Mouse (Mus musculus) forebrain, embryonic 15.5 days (tissue): Measurements from ENCODE around the gene Prima1. TPM values are rescaled to one million over a fixed set of nuclear protein-coding genes. Genes with fewer than 3 reads are reported as not detected.

Experiments
- ATAC-seq: fragments of 200-750 bp; cut with Nextera tagmentation; replicated peaks from 2 replicates; pipeline ENCODE4 v1.8.0; 2017; ENCODE audit warnings: mild to moderate bottlenecking, moderate TSS enrichment, moderate library complexity
- H3K27ac ChIP-seq: fragments of 300-500 bp; sonication (generic); replicated peaks from 2 replicates; pipeline ENCODE4 v1.5.1; 2015; ENCODE audit warnings: mild to moderate bottlenecking, inconsistent platforms
- H3K27me3 ChIP-seq: fragments of 300-500 bp; sonication (generic); 2 replicates; pipeline ENCODE4 v1.6.1; 2015; ENCODE audit warnings: inconsistent platforms
- H3K36me3 ChIP-seq: fragments of 300-500 bp; sonication (generic); 2 replicates; pipeline ENCODE4 v1.6.1; 2015; ENCODE audit warnings: mild to moderate bottlenecking, inconsistent platforms
- H3K4me1 ChIP-seq: fragments of 300-500 bp; sonication (generic); 2 replicates; pipeline ENCODE4 v1.6.1; 2015; ENCODE audit warnings: inconsistent platforms
- H3K4me2 ChIP-seq: fragments of 300-500 bp; sonication (generic); replicated peaks from 2 replicates; pipeline ENCODE4 v1.6.1; 2015; ENCODE audit warnings: mild to moderate bottlenecking, inconsistent platforms
- H3K4me3 ChIP-seq: fragments of 300-500 bp; sonication (generic); 2 replicates; pipeline ENCODE4 v1.5.1; 2015; ENCODE audit warnings: mild to moderate bottlenecking, inconsistent platforms
- H3K9ac ChIP-seq: fragments of 300-500 bp; sonication (generic); replicated peaks from 2 replicates; pipeline ENCODE4 v1.6.1; 2015; ENCODE audit warnings: mild to moderate bottlenecking, inconsistent platforms
- H3K9me3 ChIP-seq: fragments of 300-500 bp; sonication (generic); 2 replicates; pipeline ENCODE4 v1.6.1; 2016; ENCODE audit warnings: inconsistent platforms
- WGBS: fragments of 180-500 bp; shearing (Covaris S2); methylation state at CpG from one replicate; pipeline ENCODE4 v1.1.7; 2015; ENCODE audit warnings: mixed read lengths; 5-methylcytosine and 5-hydroxymethylcytosine counted together
- polyA plus RNA-seq: library from polyadenylated mRNA; unstranded; fragments of >200 nt; fragmentation: Nextera tagmentation; extraction: Ambion mirVana; gene quantifications from 2 replicates; pipeline ENCODE4 v1.2.1, GENCODE M21; 2015

Prima1 gene
- polyA plus RNA-seq, 1 experiment from 2014 or later, result 0.25 TPM

DNA sequence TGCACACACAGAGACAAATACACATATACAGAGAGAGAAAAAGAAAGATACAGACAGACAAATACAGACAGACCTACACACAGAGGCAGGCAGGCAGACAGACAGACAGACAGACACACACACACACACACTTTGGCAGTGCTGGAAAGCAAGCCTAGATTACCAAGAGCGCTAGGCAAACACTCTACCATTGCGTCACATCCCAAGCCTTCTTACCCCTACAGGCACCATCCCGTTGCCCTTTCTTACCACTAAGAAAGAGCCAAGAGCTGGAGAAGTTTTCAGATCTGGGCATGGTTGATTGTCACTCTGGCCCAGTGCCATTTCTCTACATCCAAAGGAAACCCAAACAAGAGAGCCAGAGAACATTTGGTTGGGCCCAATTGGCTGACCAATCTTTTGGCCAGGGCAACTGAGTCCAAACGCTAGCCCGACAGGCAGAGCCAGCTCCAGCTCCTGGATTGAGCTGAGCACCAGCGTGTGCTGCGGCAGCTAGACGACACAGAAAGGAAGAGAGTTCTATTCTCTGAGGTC is 11.0 kb upstream of the Prima1 start:
- WGBS, result 81% methylated on average over 8 of the region's 8 CpGs
- ATAC-seq, result no peak

DNA sequence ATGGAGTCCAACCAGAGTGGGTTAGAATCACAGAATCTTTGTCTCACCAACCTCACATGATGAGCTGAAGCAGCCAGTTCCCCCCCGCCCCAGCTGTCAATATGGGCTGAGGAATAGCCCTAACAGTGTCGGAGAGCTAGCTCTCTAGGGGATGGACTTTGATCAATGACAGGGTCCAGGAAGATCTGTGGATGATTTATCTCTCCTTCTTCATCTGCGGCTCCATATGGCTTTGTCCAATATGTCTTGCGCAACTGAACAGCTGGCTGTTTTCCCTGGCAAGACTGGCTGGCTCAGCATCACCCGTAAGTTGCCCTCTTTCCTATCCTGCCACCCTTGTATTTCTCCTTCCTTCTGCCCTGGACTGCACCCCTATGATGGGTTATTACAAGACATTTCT is 9.2 kb upstream of the Prima1 start:
- Histone ChIP-seq H3K27ac (no peak overlapping the region), H3K4me3 (no peak overlapping the region), H3K27me3 (no peaks in the 10 kb centered on the region), H3K4me1 (no peaks in the 10 kb centered on the region), H3K4me2 (no peak overlapping the region), H3K9ac (no peak overlapping the region), H3K9me3 (no peaks in the 10 kb centered on the region), H3K36me3 (no peaks in the 10 kb centered on the region)
- 88% methylated on average over 5 of the region's 5 CpGs for WGBS
- ATAC-seq, result no peak

More for the DNA sequence above, 11.0 kb upstream of the Prima1 start:
- Histone ChIP-seq H3K27ac (no peak overlapping the region), H3K9me3 (no peaks in the 10 kb centered on the region), H3K9ac (no peak overlapping the region), H3K36me3 (no peaks in the 10 kb centered on the region), H3K4me3 (no peak overlapping the region), H3K27me3 (no peaks in the 10 kb centered on the region), H3K4me1 (no peaks in the 10 kb centered on the region), H3K4me2 (no peak overlapping the region)

DNA sequence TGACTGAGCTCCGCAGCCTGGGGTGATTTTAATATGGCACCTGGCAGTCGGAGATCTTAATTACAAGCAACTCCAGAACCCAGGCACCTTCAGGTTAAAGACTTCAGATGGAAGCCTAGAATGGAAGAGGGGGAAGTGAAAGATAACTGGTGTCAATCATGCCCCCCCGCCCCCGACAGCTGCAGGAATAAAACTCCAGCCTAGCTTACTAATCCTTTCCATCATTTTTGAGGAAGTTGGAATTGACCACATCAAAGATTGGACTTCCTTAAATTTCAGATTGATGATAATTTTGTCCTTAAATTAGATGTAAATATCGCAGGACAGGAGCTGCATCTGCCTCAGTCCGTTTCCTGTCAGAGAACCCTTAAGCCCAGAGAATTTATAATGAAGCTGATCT is 8.4 kb upstream of the Prima1 start:
- Histone ChIP-seq H3K4me3 (no peak overlapping the region), H3K27ac (no peak overlapping the region), H3K4me2 (no peak overlapping the region), H3K4me1 (no peaks in the 10 kb centered on the region), H3K9ac (no peak overlapping the region), H3K9me3 (no peaks in the 10 kb centered on the region), H3K27me3 (no peaks in the 10 kb centered on the region), H3K36me3 (no peaks in the 10 kb centered on the region)
- WGBS, result 81% methylated on average over 6 of the region's 6 CpGs
- no peak for ATAC-seq

DNA sequence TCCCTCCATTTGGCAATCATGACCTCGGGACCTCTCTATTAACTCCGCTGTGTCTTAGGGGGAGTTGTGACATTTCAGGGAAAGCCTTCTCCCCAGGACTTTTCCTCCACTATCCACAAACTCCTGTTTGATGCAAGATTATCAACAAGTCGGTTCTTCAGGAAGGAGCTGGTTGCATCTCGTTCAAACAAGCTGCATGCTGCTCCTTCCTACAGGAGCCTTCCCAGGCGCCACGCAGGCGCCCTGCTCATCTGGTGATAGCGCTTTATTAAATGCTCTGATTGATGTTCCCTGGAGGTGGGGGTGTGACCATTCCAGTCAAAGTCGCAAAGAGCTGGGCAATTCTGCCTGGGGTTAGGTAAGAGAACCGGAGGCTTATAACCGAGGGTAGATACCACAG is 1.1 kb upstream of the Prima1 start:
- H3K4me3 ChIP-seq, result peak overlapping the region; percentile 59
- no peak overlapping the region for H3K27ac ChIP-seq
- H3K4me1 ChIP-seq, result peaks cover 13% of the 10 kb centered on the region
- H3K9me3 ChIP-seq, result no peaks in the 10 kb centered on the region
- 8% methylated on average over 11 of the region's 11 CpGs for WGBS
- H3K36me3 ChIP-seq, result no peaks in the 10 kb centered on the region
- peak overlapping the region; percentile 97 for H3K4me2 ChIP-seq
- no peak for ATAC-seq
- H3K9ac ChIP-seq, result peak overlapping the region; percentile 56
- peaks cover 18% of the 10 kb centered on the region; the same call in 1 of the 2 replicates for H3K27me3 ChIP-seq

DNA sequence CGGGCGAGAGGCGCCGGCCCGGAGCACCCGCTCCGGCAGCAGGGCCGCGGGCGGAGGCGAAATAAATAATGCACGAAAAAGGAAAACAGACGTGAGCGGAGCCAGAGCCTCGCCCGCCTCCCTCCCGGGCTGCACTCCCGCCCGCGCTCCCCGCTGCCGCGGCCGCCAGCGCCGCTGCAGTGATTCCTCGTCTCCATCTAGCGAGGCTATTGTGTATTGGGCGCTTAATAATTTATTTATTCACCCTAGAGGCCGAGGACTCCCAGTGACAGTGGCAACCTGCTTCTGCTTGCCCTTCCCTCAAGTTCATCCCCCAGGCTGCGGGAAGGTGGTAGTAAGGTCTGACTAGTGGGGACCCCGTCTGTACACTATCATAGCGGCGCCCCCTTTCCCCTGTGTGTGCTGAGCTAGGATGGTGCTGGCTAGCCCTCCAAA is 658 bp upstream of the Prima1 start:
- Histone ChIP-seq H3K27ac (peak overlapping the region; percentile 16; the same call in 1 of the 2 replicates), H3K27me3 (peaks cover 18% of the 10 kb centered on the region; the same call in 1 of the 2 replicates), H3K9me3 (no peaks in the 10 kb centered on the region), H3K4me2 (peak overlapping the region; percentile 97), H3K4me1 (peaks cover 13% of the 10 kb centered on the region), H3K9ac (peak overlapping the region; percentile 56), H3K36me3 (no peaks in the 10 kb centered on the region), H3K4me3 (peak overlapping the region; percentile 59)
- WGBS, result 0% methylated on average over 23 of the region's 34 CpGs
- ATAC-seq, result peak; percentile 85

DNA sequence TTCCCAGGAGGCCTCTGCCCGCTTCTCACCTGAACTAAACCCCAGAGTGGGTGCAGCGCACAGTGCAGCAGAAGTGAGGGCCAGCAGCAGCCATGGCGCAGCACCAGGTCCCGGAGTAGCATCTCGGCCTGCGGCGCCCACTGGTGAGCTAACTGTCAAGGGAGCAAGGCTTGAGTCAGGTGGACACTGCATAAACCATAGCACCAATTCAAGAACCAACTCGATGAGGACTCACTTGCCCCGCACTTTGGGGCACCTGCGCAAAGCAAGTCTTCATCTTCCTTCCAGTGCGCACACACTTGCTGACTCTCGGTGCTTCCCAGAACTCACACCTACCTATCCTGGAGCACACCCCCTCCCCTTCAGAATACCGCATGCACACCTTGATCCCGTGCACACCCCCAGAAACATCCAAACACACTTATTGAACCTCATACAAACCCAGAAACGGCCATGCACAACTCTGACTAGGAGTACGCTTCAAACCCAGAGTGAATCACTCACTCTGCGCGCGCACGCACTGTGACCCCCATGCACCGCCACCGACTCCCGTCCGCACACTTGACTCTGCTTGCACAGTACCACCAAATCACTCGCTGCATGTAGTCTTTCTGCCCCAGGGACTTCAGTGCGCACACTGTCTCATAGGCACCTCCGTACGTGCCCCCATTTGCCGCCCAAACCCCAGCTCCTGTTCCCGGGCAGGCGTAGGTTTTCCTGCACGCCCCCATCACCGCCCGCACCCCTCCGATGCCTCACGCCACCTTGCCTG is 453 bp downstream of the Prima1 start:
- Histone ChIP-seq H3K4me2 (peak overlapping the region; percentile 97), H3K27me3 (peaks cover 18% of the 10 kb centered on the region; the same call in 1 of the 2 replicates), H3K4me1 (peaks cover 13% of the 10 kb centered on the region), H3K4me3 (peak overlapping the region; percentile 59), H3K9me3 (no peaks in the 10 kb centered on the region), H3K9ac (peak overlapping the region; percentile 56), H3K27ac (no peak overlapping the region), H3K36me3 (no peaks in the 10 kb centered on the region)
- WGBS, result 8% methylated on average over 36 of the region's 36 CpGs
- peak; percentile 36 for ATAC-seq

DNA sequence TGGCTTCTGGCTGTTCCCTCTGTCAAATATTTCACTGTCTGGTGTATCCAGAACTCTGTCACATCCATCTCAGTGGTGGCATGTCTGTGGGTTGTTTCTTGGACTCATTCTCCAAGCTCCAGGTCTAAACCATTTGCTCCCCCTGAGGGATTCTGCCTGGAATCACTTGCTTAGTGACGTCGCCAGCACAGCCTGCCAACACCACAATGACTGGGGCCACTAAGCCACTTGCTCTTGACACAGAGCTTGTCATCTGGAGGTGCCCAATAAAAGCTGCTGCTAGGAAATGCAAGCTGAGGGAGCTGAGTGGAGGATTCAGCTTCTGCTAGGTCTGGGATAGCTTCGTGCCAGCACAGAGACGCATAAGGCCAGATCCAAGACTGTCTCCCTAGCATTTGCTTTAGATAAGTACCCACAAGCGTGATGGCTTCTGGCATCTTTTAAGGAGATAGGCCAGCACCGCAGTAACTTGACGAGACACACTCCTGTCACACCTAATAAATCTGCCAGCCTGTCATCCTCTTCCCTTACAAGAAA is 3.0 kb downstream of the Prima1 start:
- 76% methylated on average over 7 of the region's 7 CpGs for WGBS
- Histone ChIP-seq H3K27ac (no peak overlapping the region), H3K4me2 (no peak overlapping the region), H3K27me3 (peaks cover 18% of the 10 kb centered on the region; the same call in 1 of the 2 replicates), H3K4me3 (no peak overlapping the region), H3K4me1 (peaks cover 13% of the 10 kb centered on the region), H3K9ac (no peak overlapping the region), H3K9me3 (no peaks in the 10 kb centered on the region), H3K36me3 (no peaks in the 10 kb centered on the region)
- no peak for ATAC-seq

DNA sequence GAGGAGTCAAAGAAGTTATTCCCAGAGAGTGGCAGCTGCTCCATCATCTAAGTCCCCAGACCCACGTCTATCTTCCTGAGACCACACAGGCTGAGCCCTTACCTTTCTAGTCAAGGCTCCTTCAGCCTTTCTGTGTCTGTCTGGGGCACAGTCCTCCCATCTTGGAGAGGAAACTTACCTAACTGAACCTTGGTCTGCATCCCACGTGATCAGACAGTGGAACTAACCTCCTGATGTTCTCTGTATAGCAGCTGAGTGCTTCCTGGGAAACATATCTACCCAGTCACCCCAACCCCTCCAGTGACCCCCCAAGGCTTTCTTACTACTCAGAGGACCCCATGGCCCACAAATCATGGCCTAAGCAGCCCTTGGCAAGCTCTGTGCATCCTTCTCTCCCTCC is 6.1 kb downstream of the Prima1 start:
- H3K9me3 ChIP-seq, result no peaks in the 10 kb centered on the region
- H3K27me3 ChIP-seq, result peaks cover 5% of the 10 kb centered on the region; the same call in 1 of the 2 replicates
- H3K27ac ChIP-seq, result no peak overlapping the region
- no peak overlapping the region for H3K9ac ChIP-seq
- no peaks in the 10 kb centered on the region for H3K4me1 ChIP-seq
- WGBS, result 77% methylated on average over 2 of the region's 2 CpGs
- no peaks in the 10 kb centered on the region for H3K36me3 ChIP-seq
- no peak overlapping the region for H3K4me2 ChIP-seq
- H3K4me3 ChIP-seq, result no peak overlapping the region
- no peak for ATAC-seq

DNA sequence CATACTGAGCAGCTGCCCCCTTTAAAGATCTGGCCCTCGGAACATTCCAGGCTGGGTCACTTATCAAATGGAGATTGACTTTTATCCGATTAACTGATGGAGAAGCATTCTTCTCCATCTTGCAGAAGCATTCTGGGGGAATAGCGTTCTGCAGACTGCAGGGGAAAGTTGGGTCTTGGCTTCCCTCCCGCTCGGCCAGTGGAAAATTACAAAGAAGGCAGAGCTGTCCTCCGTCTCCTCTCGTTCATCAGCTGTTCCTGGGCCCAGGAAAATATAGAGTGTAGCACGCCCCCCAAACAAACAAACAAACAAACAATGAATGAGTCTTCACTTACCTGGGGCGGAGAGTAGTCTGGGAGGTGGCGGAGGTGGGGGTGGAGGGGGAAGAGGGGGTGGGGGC is 6.7 kb downstream of the Prima1 start:
- no peaks in the 10 kb centered on the region for H3K4me1 ChIP-seq
- no peaks in the 10 kb centered on the region for H3K9me3 ChIP-seq
- 65% methylated on average over 10 of the region's 10 CpGs for WGBS
- no peak overlapping the region for H3K9ac ChIP-seq
- H3K4me3 ChIP-seq, result no peak overlapping the region
- H3K27ac ChIP-seq, result no peak overlapping the region
- no peak overlapping the region for H3K4me2 ChIP-seq
- no peaks in the 10 kb centered on the region for H3K36me3 ChIP-seq
- no peaks in the 10 kb centered on the region for H3K27me3 ChIP-seq
- ATAC-seq, result no peak

DNA sequence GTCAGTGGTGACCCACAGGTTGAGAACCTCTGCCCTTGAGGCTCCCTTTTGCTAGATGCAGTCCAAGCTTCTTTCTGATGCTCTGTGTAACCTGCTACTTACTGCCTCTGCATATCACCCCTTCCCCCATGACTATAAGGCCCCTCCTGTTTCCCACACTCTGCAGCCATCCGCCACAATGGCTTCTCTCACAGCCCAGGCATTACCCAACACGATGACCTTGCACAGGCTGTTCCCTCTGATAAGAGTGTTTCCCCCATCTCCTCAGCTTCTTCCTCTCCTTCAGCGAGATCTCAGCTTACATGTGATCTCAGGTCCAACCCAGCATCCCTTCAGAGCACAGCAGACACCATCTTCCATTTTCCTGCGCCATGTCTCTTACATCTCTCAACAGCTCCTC is 12.9 kb downstream of the Prima1 start:
- whole genome bisulfite sequencing, result 84% methylated on average over 4 of the region's 4 CpGs
- no peak overlapping the region for H3K9ac ChIP-seq
- no peak for ATAC-seq

DNA sequence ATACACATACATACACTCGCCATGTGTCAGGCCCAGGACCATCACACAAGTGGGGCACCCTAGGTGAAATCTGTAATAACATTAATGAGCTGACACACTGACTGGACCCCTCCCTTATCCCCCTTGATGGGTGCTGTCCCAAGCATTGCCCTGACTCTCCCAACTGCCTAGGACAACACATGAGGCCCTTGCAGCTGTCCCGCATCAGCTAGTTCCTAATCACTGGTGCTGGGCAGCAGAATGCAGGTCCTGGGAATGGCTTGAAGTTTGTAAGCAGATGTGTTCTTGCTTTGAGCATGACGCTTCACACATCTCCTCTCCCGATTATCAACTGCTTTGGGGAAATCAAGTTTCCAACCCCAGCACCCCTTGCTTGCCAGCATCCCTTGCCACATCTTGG is 15.8 kb downstream of the Prima1 start:
- Histone ChIP-seq H3K9ac (no peak overlapping the region), H3K27ac (no peak overlapping the region), H3K9me3 (no peaks in the 10 kb centered on the region), H3K36me3 (no peaks in the 10 kb centered on the region), H3K4me2 (no peak overlapping the region), H3K4me3 (no peak overlapping the region), H3K4me1 (no peaks in the 10 kb centered on the region), H3K27me3 (no peaks in the 10 kb centered on the region)
- no peak for ATAC-seq
- WGBS, result 65% methylated on average over 4 of the region's 4 CpGs

More for the DNA sequence above, 12.9 kb downstream of the Prima1 start:
- Histone ChIP-seq H3K9me3 (no peaks in the 10 kb centered on the region), H3K36me3 (no peaks in the 10 kb centered on the region), H3K4me2 (no peak overlapping the region), H3K27me3 (no peaks in the 10 kb centered on the region), H3K27ac (no peak overlapping the region), H3K4me3 (no peak overlapping the region), H3K4me1 (no peaks in the 10 kb centered on the region)

DNA sequence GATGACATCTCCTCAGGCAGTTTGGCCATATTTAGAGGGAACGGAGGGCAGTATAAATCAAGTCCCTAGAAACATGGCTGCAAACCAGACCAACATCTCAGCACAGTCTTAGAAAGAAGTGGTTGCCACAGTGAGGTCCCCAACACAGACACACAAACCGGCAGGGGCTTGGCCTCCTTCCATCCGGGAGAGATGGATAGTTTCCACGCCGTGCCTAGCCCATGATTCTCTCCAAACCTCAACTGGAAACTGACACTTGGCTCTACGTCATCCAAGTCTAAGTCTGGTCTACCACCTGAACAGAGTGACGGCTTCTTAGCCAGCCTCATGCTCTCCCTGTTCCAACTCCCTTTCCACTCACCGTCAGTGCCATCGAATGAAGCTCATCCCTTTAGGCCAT is 18.3 kb downstream of the Prima1 start:
- H3K27ac ChIP-seq, result no peak overlapping the region
- H3K4me1 ChIP-seq, result no peaks in the 10 kb centered on the region
- no peaks in the 10 kb centered on the region for H3K27me3 ChIP-seq
- no peak overlapping the region for H3K4me2 ChIP-seq
- H3K9me3 ChIP-seq, result no peaks in the 10 kb centered on the region
- 88% methylated on average over 9 of the region's 9 CpGs for WGBS
- no peak overlapping the region for H3K4me3 ChIP-seq
- H3K36me3 ChIP-seq, result no peaks in the 10 kb centered on the region
- no peak overlapping the region for H3K9ac ChIP-seq
- no peak for ATAC-seq
